Mouse (Mus musculus) neural tube, embryonic 15.5 days (tissue): Measurements from ENCODE around the gene Mettl6. TPM values are rescaled to one million over a fixed set of nuclear protein-coding genes. Genes with fewer than 3 reads are reported as not detected.

ENCODE experiments used
- ATAC-seq: fragments of 200-750 bp; cut with Nextera tagmentation; 2 replicates; pipeline ENCODE4 v1.8.0; 2017; ENCODE audit warnings: mild to moderate bottlenecking, moderate TSS enrichment, moderate library complexity; ENCODE audit not compliant: low FRiP score
- H3K27ac ChIP-seq: fragments of 300-500 bp; sonication (generic); replicated peaks from 2 replicates; pipeline ENCODE4 v1.5.1; 2015; ENCODE audit warnings: mild to moderate bottlenecking, inconsistent platforms
- H3K27me3 ChIP-seq: fragments of 300-500 bp; sonication (generic); replicated peaks from 2 replicates; pipeline ENCODE4 v1.6.1; 2015; ENCODE audit warnings: inconsistent platforms
- H3K36me3 ChIP-seq: fragments of 300-500 bp; sonication (generic); 2 replicates; pipeline ENCODE4 v1.6.1; 2015; ENCODE audit warnings: inconsistent platforms
- H3K4me1 ChIP-seq: fragments of 300-500 bp; sonication (generic); 2 replicates; pipeline ENCODE4 v1.6.1; 2015; ENCODE audit warnings: inconsistent platforms
- H3K4me2 ChIP-seq: fragments of 300-500 bp; sonication (generic); 2 replicates; pipeline ENCODE4 v1.6.1; 2015; ENCODE audit warnings: inconsistent platforms, mild to moderate bottlenecking, moderate library complexity
- H3K4me3 ChIP-seq: fragments of 300-500 bp; sonication (generic); replicated peaks from 2 replicates; pipeline ENCODE4 v1.5.1; 2015; ENCODE audit warnings: mild to moderate bottlenecking, inconsistent platforms
- H3K9ac ChIP-seq: fragments of 300-500 bp; sonication (generic); replicated peaks from 2 replicates; pipeline ENCODE4 v1.6.1; 2015; ENCODE audit warnings: mild to moderate bottlenecking, inconsistent platforms
- H3K9me3 ChIP-seq: fragments of 300-500 bp; sonication (generic); replicated peaks from 2 replicates; pipeline ENCODE4 v1.6.1; 2016; ENCODE audit warnings: inconsistent platforms
- WGBS: fragments of 180-500 bp; shearing (Covaris S2); methylation state at CpG from one replicate; pipeline ENCODE4 v1.1.7; 2015; ENCODE audit warnings: mixed read lengths; 5-methylcytosine and 5-hydroxymethylcytosine counted together
- polyA plus RNA-seq: library from polyadenylated mRNA; unstranded; fragments of >200 nt; fragmentation: Nextera tagmentation; extraction: Ambion mirVana; gene quantifications from 2 replicates; pipeline ENCODE4 v1.2.1, GENCODE M21; 2015

Mettl6 gene
- polyA plus RNA-seq, 1 experiment from 2014 or later, result 40.3 TPM

GRCm38 (mm10) chr14:31506456-31506855 is 11.6 kb upstream of the Mettl6 start:
- Histone ChIP-seq H3K4me3 (no peak overlapping the region), H3K36me3 (peaks cover 80% of the 10 kb centered on the region), H3K4me1 (no peaks in the 10 kb centered on the region), H3K27ac (no peak overlapping the region), H3K27me3 (no peaks in the 10 kb centered on the region), H3K9ac (no peak overlapping the region), H3K9me3 (no peaks in the 10 kb centered on the region), H3K4me2 (no peak overlapping the region)
- ATAC-seq, result no peak
- 97% methylated on average over 6 of the region's 6 CpGs for WGBS

GRCm38 (mm10) chr14:31503406-31503805 is 8.6 kb upstream of the Mettl6 start:
- Histone ChIP-seq H3K4me3 (no peak overlapping the region), H3K9ac (no peak overlapping the region), H3K27me3 (no peaks in the 10 kb centered on the region), H3K4me2 (no peak overlapping the region), H3K4me1 (no peaks in the 10 kb centered on the region), H3K9me3 (no peaks in the 10 kb centered on the region), H3K36me3 (peaks cover 83% of the 10 kb centered on the region), H3K27ac (no peak overlapping the region)
- ATAC-seq, result no peak
- 91% methylated on average over 13 of the region's 13 CpGs for WGBS

- Histone ChIP-seq H3K9ac (no peak overlapping the region), H3K9me3 (no peaks in the 10 kb centered on the region), H3K4me1 (peaks cover 14% of the 10 kb centered on the region), H3K36me3 (peaks cover 46% of the 10 kb centered on the region), H3K27ac (no peak overlapping the region), H3K4me2 (no peak overlapping the region), H3K27me3 (no peaks in the 10 kb centered on the region), H3K4me3 (no peak overlapping the region)
- no peak for ATAC-seq
- 85% methylated on average over 1 of the region's 1 CpGs for WGBS
Observed at GRCm38 (mm10) chr14:31499526-31499925, 4.7 kb upstream of the Mettl6 start.

GRCm38 (mm10) chr14:31496241-31496646 is 1.4 kb upstream of the Mettl6 start:
- Histone ChIP-seq H3K27me3 (no peaks in the 10 kb centered on the region), H3K9me3 (no peaks in the 10 kb centered on the region), H3K4me1 (peaks cover 37% of the 10 kb centered on the region), H3K4me3 (peak overlapping the region; percentile 77), H3K36me3 (peaks cover 22% of the 10 kb centered on the region), H3K4me2 (peak overlapping the region; percentile 90), H3K9ac (peak overlapping the region; percentile 79), H3K27ac (no peak overlapping the region)
- ATAC-seq, result no peak
- 53% methylated on average over 7 of the region's 7 CpGs for WGBS

- WGBS, result 4% methylated on average over 8 of the region's 8 CpGs
- H3K27ac ChIP-seq, result peak overlapping the region; percentile 89
- H3K27me3 ChIP-seq, result no peaks in the 10 kb centered on the region
- peak overlapping the region; percentile 79 for H3K9ac ChIP-seq
- H3K9me3 ChIP-seq, result no peaks in the 10 kb centered on the region
- peak overlapping the region; percentile 90 for H3K4me2 ChIP-seq
- ATAC-seq, result no peak
- peaks cover 20% of the 10 kb centered on the region for H3K36me3 ChIP-seq
- peak overlapping the region; percentile 77 for H3K4me3 ChIP-seq
- H3K4me1 ChIP-seq, result peaks cover 37% of the 10 kb centered on the region
Observed at GRCm38 (mm10) chr14:31495538-31495937, 698 bp upstream of the Mettl6 start.

- Histone ChIP-seq H3K27me3 (no peaks in the 10 kb centered on the region), H3K4me2 (peak within 1 kb of the TSS; percentile 90)
- ATAC-seq, result no peak; the same call in 1 of the 2 replicates
Observed at GRCm38 (mm10) chr14:31494349-31494974, 378 bp downstream of the Mettl6 start, which contains the start of gene Eaf1. Gene Eaf1, plus strand, starts transcription at chr14:31494399.

GRCm38 (mm10) chr14:31493901-31494300 is 939 bp downstream of the Mettl6 start:
- Histone ChIP-seq H3K4me2 (peak overlapping the region; percentile 90), H3K27ac (no peak overlapping the region), H3K4me1 (peaks cover 37% of the 10 kb centered on the region), H3K4me3 (peak overlapping the region; percentile 77), H3K9me3 (no peaks in the 10 kb centered on the region), H3K27me3 (no peaks in the 10 kb centered on the region), H3K9ac (peak overlapping the region; percentile 79), H3K36me3 (peaks cover 19% of the 10 kb centered on the region)
- 40% methylated on average over 9 of the region's 9 CpGs for WGBS
- ATAC-seq, result no peak

More at GRCm38 (mm10) chr14:31494349-31494974, 378 bp downstream of the Mettl6 start, which contains the start of gene Eaf1:
- WGBS, result 2% methylated on average over 37 of the region's 37 CpGs
- H3K9me3 ChIP-seq, result no peaks in the 10 kb centered on the region
- peak within 1 kb of the TSS; percentile 79 for H3K9ac ChIP-seq
- peak within 1 kb of the TSS; percentile 89 for H3K27ac ChIP-seq
- H3K4me3 ChIP-seq, result peak within 1 kb of the TSS; percentile 77
- H3K4me1 ChIP-seq, result peaks cover 37% of the 10 kb centered on the region
- peaks cover 19% of the 10 kb centered on the region for H3K36me3 ChIP-seq

GRCm38 (mm10) chr14:31488055-31488454 is 6.8 kb downstream of the Mettl6 start:
- Histone ChIP-seq H3K9ac (no peak overlapping the region), H3K4me1 (peaks cover 12% of the 10 kb centered on the region), H3K4me3 (no peak overlapping the region), H3K27me3 (no peaks in the 10 kb centered on the region), H3K9me3 (no peaks in the 10 kb centered on the region), H3K4me2 (no peak overlapping the region), H3K36me3 (peaks cover 69% of the 10 kb centered on the region), H3K27ac (no peak overlapping the region)
- WGBS, result 94% methylated on average over 6 of the region's 6 CpGs
- no peak for ATAC-seq

- no peak overlapping the region for H3K9ac ChIP-seq
- no peak for ATAC-seq
- no peak overlapping the region for H3K4me3 ChIP-seq
- peaks cover 80% of the 10 kb centered on the region for H3K36me3 ChIP-seq
- H3K27me3 ChIP-seq, result no peaks in the 10 kb centered on the region
- H3K27ac ChIP-seq, result no peak overlapping the region
- 89% methylated on average over 4 of the region's 4 CpGs for WGBS
- H3K4me2 ChIP-seq, result no peak overlapping the region
- H3K4me1 ChIP-seq, result no peaks in the 10 kb centered on the region
- no peaks in the 10 kb centered on the region for H3K9me3 ChIP-seq
Observed at GRCm38 (mm10) chr14:31486465-31486864, 8.4 kb downstream of the Mettl6 start.

GRCm38 (mm10) chr14:31482417-31482816 is 12.4 kb downstream of the Mettl6 start:
- no peak overlapping the region for H3K27ac ChIP-seq
- ATAC-seq, result no peak
- no peaks in the 10 kb centered on the region for H3K27me3 ChIP-seq
- H3K4me2 ChIP-seq, result no peak overlapping the region
- H3K4me1 ChIP-seq, result no peaks in the 10 kb centered on the region
- H3K4me3 ChIP-seq, result no peak overlapping the region
- no peak overlapping the region for H3K9ac ChIP-seq
- H3K36me3 ChIP-seq, result peaks cover 92% of the 10 kb centered on the region
- H3K9me3 ChIP-seq, result no peaks in the 10 kb centered on the region
- WGBS, result 92% methylated on average over 5 of the region's 5 CpGs

GRCm38 (mm10) chr14:31473297-31473696 is 21.5 kb downstream of the Mettl6 start:
- Histone ChIP-seq H3K27ac (no peak overlapping the region), H3K27me3 (no peaks in the 10 kb centered on the region), H3K4me1 (no peaks in the 10 kb centered on the region), H3K9me3 (no peaks in the 10 kb centered on the region), H3K4me3 (no peak overlapping the region), H3K4me2 (no peak overlapping the region), H3K36me3 (peaks cover 6% of the 10 kb centered on the region), H3K9ac (no peak overlapping the region)
- ATAC-seq, result no peak
- 81% methylated on average over 2 of the region's 2 CpGs for WGBS

- ATAC-seq, result no peak
- Histone ChIP-seq H3K27me3 (no peaks in the 10 kb centered on the region), H3K27ac (no peak overlapping the region), H3K9ac (no peak overlapping the region), H3K9me3 (no peaks in the 10 kb centered on the region), H3K4me1 (no peaks in the 10 kb centered on the region), H3K4me2 (no peak overlapping the region), H3K4me3 (no peak overlapping the region), H3K36me3 (no peaks in the 10 kb centered on the region)
- WGBS, result 10% methylated on average over 5 of the region's 5 CpGs
Observed at GRCm38 (mm10) chr14:31472451-31473061, 22.3 kb downstream of the Mettl6 start.
